Mouse (Mus musculus): ENCODE results near the gene Plscr2.
"Not testable (repeated sequence)": the region's sequence is repeated elsewhere in the genome, so short reads cannot be mapped to it uniquely, and the experiment has no call there.

Plscr2 gene

DNA sequence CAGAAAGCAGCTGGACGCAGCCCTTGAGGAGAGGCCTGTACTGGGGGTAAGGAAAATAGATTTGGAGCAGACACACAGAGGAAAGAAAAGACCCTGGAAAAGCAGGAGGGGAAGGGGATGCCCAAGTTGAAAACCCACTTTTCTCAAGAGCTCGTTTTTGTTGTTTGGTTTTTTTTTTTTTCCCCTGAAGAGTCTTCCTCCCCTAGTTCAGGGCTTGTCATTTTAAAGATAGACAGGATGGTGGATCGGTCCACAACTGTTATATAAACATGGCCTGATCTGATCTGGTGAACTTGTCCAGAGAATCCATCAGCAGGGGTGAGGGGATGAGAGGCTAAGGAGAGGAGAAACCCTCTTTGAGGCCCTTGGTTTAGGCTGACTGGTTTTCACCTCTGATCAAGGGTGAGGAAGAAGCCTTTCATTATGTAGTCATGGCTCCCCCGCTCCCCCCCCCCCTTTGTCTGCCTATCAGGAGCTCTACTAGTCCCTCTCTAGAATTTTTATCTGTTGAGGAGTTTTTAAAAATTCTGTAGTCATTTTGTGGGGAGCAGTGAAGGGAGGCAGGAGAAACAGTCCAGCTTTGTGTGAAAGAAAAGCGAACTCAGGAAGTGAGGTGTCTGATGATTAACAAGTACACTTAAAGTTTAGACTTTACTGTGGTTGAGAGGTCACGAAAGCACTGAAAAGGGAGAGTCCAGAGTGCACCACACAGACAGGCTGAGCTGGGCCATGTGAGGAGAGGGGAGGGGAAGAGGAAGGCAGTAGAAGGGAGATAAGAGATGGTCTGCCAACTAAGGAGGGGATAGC, 1.2 kb upstream of the Plscr2 start:
- no peak for DNase-seq

DNA sequence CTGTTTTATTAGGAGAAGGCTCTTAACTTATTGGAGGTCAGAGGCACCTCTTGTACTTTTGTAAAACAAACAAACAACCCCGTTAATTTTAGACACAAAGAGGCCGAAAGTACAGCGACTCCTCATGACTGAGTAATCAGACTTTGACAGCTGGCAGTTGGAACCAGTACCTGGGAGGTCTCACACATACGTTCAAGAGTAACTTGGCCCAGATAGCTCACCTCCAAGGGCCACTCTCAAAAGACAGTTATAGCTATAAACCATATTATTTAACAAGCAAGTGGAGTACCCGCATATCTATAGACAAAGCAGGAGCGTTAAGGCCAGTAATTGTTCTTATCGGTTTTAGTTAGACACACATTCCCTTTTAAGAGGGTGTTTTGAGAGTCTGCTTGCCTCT, 958 bp downstream of the Plscr2 start:
- DNase-seq: no peak

DNA sequence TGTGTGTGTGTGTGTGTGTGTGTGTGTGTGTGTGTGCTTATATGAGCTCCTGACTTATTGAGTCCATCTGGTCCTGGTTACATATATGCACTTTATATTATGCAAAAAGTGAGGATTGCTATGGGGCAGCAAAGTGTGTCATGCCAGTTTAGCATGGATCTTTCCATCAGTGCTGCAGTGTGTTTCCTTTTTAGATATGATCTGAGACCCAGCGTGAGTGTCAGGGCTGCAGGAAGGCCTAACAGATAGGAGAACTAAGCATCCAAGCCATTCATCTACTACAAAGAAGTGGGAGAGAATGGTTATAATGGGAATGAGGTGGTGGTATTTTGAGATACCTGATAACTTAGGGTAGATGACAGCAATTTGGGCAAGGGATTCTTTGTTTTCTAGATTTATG, 4.6 kb downstream of the Plscr2 start:
- DNase-seq: no peak

DNA sequence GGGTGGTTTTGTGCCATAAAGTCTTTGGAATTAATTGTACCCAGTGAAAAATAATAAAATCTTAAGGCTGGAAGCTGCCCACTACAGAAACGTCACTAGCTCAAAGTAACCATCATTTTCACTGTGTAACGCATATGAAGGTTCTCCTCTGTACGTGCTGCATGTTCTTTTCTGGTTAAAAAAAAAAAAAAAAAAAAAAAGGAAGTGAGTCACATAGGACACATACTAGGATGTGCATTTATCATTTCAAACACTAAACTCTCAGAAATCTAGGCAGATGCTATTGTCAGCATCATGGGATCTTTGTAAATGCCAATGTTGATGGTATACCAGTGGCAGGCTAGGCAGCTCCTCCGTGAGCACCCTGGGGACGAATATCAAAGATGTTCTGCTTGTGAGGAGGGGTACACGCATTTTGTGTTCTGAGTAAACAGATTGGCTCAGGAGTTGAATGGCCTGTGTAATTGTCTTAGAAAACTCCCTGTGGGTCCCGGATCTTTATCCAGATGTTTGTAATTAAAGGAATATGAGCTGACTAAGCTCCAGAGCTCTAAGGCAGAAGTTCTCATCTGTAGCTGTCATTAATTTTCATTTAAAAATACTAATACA, 7.3 kb downstream of the Plscr2 start:
- no peak for DNase-seq

DNA sequence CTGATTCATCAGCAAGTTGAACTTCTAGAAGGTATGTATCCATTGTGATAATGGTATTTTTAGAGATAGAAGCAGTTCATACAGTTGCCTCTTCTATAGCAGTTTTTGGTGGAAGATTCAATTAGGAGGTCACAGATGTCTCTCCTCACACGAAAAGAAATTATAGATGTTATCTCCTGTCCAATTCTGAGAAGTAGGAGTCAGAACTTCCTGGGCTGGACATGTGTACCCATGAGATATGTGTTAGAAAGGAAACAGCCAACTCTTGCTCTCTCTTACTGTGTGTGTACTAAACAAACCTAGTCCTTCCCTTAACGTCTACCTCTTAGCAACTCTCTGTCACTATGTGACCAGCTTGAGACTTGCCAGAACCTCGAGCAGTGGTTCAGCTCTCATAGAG, 14.3 kb downstream of the Plscr2 start:
- no peak for DNase-seq

DNA sequence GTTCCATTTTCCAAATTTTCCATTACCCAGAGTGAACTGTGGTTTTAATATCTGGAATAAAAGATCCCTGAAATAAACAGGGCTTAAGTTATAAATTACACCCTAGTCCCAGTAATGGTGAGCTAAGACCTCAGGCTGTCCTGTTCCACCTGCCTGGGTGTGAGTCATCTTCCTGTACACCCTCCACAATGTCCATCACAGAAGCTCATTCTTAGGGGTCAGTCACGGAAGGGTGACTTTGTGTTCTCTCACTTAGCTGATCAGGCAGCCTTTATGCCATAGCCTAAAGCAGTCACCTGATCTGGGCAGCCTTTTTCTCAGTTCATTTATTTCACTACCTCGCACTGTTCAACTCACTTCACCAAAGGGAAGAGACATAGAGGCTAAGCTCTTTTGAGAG, 16.8 kb downstream of the Plscr2 start:
- no peak for DNase-seq

DNA sequence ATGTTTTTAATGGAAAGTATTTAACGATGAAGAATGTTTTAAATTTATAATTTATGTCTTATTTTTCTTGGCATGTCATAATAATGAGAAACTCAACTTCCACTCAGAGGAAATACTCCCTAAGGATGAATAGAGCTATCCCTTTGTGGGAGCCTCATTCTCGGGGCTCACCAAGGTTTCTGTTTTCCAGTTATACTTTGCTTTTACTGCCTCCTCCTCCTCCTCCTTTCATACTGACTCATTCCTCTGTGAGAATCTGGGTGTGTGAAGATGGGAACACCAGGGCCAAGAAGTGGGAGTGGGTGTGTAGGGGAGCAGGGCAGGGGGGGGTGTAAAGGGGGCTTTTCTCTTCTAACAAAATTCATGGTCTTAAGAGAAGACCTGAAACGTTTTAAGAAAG, 17.5 kb downstream of the Plscr2 start:
- no peak for DNase-seq

DNA sequence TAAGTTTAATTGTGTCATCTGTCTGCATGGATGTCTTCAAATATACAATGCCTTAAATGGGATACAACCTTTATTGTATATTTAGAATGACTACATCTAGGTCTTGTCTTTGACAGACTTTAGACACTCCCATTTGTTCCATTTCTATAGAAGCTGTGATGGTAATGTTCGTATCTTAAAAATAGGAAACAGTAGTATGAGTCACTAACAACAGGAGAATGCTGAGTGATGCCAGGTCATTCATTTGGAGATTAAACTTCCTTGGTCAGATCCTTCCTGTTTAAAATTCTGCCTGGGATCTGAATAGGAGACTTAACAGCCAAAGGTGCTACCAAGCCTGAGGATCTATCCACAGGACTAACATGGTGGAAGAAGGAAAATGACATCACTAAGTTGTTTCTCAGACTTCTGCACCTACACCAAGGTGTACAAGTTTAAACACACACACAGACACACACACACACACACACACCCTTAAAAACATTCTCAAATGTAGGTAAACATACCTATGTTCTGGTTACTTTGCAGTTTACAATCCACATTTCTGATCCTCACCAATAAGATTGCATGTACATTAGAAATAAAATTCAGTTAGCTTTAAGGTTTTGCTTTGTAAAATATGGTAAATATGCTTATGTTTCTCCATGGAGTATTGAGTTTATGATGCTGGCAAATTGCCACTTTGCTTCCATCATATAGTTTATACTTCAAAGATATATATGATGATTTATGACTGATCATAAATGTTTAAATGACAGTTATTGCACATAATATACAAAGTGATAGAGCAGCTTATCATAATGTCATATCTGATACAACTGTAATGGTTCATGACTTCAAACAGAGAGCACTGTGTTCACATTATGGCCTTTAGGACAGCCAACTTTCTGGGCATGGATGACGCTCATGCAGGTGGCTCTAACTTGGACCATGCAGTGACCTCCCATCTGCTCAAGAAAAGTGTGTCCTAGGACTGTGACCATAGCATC, 18.5 kb downstream of the Plscr2 start:
- DNase-seq: no peak

DNA sequence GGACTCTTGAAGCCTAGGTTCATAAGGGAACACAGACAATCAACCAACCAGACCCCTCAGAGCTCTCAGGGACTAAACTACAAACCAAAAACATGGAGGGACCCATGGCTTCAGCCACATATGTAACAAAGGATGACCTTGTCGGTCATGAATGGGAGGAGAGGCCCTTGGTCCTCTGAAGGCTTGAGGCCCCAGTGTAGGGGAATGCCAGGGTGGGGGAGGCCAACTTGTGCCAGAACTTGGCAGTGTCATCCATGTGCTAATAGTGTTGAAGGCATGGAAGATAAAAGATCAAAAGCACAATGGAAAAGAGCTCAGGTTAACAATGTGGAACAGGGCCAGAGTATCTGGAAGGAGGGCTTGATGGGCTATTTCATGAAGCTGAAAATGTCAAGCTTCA, 22.9 kb downstream of the Plscr2 start:
- DNase-seq: no peak

DNA sequence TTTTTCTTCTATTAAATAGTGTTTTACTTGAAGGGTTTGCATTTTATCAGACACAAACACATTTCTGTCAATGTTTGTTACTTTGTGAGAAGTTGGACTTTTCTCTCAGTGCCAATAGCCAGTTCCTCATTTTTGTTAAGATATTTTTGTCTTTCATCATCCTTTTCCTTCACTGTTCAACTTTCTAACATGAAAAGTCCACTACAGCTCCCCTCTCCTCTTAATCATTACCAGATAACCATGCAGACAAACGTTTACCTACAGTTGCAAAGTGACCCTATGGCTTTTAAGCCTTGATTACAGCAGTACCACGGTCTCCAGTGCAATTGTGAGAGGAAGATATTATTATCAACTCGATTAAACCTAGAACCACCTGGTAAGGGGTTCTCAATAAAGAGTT, 25.8 kb downstream of the Plscr2 start:
- no peak for DNase-seq

DNA sequence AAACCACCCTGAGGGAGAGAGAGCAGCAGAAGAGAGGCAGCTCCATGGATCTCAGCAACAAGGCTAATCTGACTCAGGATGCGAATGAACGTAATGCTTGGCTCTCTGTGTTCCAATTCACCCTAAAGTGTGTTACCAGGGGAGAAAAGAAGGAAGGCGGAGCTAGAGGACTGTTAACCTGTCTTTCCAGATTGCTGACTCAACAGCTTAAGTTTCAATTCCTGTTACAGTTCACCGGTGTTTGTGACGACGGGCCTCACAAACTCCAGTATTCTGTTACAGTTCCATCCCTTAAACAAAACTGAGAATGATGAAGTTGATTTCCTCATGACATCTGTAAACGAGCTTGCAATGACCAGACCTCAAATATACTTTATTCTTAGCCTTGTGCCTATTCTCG, 29.7 kb downstream of the Plscr2 start:
- no peak for DNase-seq

DNA sequence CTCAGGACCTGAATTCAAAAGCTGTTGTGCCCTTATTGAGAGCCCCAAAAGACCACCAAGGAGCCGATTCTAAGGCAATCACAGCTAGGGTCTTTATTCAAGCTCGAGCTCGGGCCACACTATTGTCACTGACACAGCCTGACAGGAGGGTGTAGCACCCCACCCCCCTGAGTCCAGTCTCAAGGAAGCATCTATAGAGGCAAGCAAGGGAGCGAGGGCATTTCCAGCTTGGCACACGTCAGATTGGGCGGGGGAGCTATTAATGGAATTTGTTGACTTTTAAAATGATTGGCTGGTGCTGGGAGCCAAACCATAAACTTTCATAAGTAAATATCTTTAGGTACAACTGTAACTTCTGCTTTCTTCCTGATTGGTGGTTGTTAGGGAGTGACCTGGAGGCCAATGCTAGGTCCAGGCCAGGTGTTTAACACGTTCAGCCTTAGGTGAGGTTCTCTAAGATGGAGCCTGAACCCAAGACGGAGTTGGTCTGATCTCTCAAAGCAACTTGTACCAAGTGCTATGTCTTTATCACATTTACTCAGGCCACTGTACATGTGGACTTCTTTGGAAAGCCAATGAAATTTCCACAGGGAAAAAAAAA, 30.3 kb downstream of the Plscr2 start:
- DNase-seq: no peak

DNA sequence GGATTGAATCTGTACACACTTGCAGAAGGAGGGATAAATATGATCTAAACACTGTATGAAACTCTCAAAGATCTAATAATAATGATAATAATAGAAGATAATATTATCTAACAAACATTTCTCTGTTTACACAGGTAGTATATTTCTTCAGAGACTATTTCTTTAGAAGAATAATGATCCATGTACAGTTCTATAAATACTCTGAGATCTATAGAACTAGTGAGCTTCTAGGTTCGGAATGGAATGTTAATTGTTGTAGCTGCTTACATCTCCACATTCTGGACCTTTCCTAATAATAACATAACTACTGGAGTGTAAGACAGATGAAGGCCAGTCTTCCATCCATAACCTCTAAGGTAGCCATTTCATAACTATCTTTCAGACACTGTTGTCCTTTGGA, 33.7 kb downstream of the Plscr2 start, which contains the start of gene 1700057G04Rik:
1700057G04Rik (plus strand) TSS at position 301 of the 400 bp plus-strand sequence.
- DNase-seq: no peak

DNA sequence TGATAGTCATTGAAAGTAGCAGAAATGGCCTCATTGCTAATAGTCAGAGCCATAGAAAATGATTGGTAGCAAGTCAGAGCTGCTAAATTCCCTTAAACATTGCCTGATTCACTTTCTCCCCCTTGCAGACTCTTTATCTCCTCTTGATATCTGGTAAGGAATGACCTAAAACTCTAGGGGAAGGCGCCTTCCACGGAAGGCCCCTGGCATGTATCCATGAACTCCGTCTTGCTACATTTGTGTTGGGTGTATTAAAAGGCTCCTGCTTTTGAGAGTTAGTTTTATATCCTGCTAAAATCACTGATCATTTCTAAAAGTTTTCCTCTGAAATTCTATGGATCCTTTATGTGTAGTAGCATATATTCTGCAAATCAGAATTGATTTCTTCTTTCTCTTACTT, 41.4 kb downstream of the Plscr2 start:
- DNase-seq: no peak

DNA sequence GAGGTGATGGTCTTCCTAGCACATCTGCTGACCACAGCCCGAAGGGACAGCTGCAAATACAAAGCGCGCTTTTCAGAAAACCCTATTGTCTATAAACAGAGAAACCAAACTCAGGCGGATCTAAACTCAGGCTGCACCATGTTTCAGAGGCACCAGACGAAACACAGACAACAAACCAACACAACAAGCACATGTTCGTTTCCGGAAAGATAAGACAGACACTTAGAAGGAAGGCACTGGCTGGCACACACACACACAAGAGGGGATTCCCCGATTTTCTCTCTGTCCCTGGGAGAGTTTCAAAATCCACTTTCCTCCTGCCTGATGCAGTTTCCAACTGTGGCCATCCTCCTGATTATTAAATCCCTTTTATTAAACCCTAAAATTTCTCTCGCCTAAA, 50.5 kb downstream of the Plscr2 start:
- DNase-seq: not testable (repeated sequence)

DNA sequence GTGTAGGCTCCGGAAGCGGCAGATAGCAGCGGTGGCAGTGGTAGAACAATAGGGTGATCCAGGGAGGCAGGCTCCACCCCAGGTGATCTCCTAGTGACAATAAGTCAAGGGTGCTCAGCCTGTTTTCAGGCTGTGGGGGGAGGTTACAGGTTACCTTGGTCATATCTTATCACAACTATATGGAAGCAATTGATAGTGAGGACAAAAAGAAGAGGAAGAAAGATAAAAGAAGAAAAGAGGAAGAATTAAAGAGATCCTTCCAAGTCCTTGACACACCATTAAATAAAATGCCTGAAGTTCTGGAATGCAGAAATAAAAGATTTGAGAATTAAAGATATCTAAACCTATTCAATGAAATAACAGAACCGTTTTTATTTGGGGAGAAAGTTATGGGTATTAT, 51.4 kb downstream of the Plscr2 start:
- DNase-seq: no peak

DNA sequence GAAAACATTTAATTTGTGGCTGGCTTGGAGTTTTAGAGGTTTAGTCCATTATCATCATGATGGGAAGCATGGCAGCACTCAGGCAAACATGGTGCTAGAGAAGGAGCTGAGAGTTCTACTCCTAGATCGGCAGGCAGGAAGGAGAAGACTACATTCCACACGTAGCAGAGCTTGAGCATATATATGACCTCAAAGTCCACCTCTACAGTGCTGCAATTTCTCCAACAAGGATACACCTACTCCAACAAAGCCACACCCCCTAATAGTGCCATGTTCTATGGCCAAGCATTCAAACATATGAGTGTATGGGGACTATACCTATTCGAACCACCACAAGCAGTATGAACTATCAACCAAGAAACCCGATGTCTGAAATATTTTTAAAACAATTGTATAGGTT, 56.0 kb downstream of the Plscr2 start:
- DNase-seq: no peak

DNA sequence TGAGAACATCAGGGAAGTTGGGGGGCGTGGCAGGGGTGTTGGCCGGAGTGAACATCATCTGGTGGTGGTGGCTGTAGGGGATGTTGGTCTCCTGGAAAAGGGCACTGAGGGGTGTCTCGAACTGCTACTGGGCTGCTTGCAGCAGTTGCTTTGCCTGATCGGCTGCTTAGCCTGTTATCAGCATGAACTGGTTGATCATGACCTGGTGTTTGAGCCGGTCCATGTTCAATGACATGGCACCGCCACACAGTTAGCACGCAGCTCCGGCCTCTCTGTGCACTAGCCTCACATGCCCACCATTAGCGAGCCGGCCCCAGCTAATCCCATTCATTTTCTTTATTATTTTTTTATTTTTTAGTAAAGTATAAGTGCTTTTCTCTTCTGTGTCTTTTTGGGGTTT, 59.4 kb downstream of the Plscr2 start:
- DNase-seq: no peak

DNA sequence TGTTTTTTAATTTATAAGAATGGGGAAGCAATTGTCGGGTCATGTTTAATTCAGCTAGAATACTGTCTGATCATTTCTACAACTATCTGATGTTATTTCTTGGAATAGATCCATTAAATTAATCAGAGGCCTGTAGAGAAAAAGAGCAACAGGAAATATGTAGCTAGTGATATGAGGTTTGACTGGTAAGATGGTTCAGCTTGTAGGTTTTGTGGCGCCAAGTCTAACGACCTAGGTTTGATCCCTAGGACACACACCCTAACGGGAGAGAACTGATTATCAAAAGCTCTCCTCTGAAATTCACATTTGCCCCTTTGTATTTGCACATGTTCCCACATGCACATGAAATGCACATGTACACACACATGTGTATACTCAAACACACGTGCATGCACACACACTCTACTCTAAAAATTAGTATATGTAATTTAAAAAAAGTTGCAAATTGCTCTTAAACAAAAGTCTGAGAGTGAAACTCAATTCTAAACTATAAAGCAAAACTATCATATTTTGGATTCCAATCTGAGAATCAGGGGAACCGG, 59.9 kb downstream of the Plscr2 start:
- DNase-seq: no peak

DNA sequence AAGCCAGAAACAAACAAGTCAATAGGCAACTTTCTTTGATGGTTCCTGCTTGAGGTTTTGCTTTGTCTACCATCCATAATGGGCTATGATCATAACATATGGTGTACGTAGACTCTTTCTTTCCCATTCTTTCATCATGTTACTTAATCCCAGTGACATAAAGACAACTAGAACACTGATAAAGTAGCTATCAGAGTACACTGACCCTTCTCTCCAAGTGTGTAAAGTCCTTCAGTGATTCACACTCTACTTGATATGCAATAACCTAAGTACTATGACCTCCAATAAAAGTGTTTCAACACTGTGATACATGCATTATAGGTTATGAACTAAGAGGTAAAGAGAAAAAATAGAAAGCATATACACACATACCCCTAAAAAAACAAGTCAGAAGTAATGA, 61.7 kb downstream of the Plscr2 start:
- no peak for DNase-seq

DNA sequence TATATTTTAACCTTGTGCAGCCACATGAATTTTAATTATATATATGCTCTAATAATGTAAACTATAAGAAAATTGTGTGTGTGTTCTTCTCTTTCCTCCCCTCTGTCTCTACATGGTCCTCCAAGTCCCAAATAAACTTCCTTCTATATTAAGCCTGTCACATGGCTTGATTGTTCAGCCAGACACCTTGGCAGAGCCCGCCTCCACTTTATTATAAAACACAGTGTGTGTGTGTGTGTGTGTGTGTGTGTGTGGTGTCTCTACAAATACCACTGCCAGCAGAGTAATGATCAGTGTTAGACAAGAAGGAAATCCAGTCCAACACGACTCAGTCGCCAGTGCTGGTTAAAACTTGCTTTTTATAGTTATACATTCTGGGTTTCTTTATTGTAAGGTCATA, 62.3 kb downstream of the Plscr2 start:
- no peak for DNase-seq

DNA sequence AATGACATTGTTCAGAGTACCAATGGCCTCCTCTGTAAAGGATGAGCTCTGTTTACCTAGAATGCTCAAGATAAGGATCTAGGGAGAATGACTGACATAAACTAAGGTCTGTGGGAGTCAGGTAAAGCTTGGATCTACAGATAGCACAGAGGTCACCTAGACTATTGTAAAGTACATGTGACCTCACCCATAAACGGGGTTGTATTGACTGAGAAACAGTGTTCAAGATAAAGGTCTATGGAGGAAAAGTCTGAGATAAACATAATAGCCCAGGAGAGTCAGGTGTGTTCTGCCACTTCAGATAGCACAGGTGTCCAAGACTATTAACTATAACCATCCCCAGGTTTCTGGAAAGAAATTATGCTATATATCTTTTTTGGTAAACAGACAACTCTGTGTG, 63.6 kb downstream of the Plscr2 start:
- DNase-seq: no peak
